Mouse (Mus musculus): ENCODE data around the gene Prkcz.

- TF ChIP-seq HCFC1 (IDR thresholded peaks at IDR 0.05; ENCODE audit: low read depth, low read length) (no peak), ELF1 (IDR thresholded peaks at IDR 0.05; ENCODE audit: low read depth, low read length) (no peak), CTCF (conservative IDR thresholded peaks at IDR 0.05 in 1 of 2, IDR thresholded peaks at IDR 0.05 in 1 of 2; ENCODE audit: low read depth in 2 of 2, low read length in 2 of 2) (no peak), GABPA (IDR thresholded peaks at IDR 0.05; ENCODE audit: insufficient replicate concordance, low read depth, low read length) (no peak), EP300 (IDR thresholded peaks at IDR 0.05; ENCODE audit: low read length) (no peak)
Observed at GRCm38 (mm10) chr4:155381974-155382373, 20.8 kb upstream of the Prkcz start.
